In genomic region chr1:184266051-184266450, GRCm38 (mm10) we compare ENCODE assay signal across 8 mouse cellular contexts.
DNase-seq lines count a peak whose midpoint lies in the region; ATAC-seq lines count a peak whose summit lies in the region.

No protein-coding gene starts in this region.

- no peak overlapping the region for H3K4me3 ChIP-seq in neural tube, embryonic 15.5 days (replicated peaks)
- no peak overlapping the region for H3K4me3 ChIP-seq in intestine, embryonic 16.5 days (ENCODE audit: low read length)
- no peak overlapping the region for H3K4me3 ChIP-seq in limb, embryonic 11.5 days (ENCODE audit: low read depth, low read length)
- H3K4me3 ChIP-seq in neural tube, embryonic 11.5 days (ENCODE audit: low read depth, low read length), result no peak overlapping the region

- ATAC-seq in neural tube, embryonic 15.5 days (ENCODE audit: low FRiP score), result no peak
- 0 out of 2 replicates have a peak, but pooled peaks have one; percentile 15 for ATAC-seq in cerebellum, adult (ENCODE audit: insufficient number of reproducible peaks, low FRiP score, low TSS enrichment)
- peak; percentile 59; the same call in 1 of the 2 replicates for ATAC-seq in frontal cortex, adult (ENCODE audit: low TSS enrichment)
- peak; percentile 75 for ATAC-seq in intestine, embryonic 16.5 days
- no peak for ATAC-seq in limb, embryonic 11.5 days (ENCODE audit: insufficient number of reproducible peaks, low FRiP score, low TSS enrichment, low read depth)
- 0 out of 2 replicates have a peak, but pooled peaks have one; percentile 31 for ATAC-seq in neural tube, embryonic 11.5 days (ENCODE audit: insufficient read depth, low FRiP score, low TSS enrichment)

- no peak overlapping the region for H3K27ac ChIP-seq in neural tube, embryonic 15.5 days (replicated peaks)
- H3K27ac ChIP-seq in intestine, embryonic 16.5 days (ENCODE audit: low read length), result no peak overlapping the region
- H3K27ac ChIP-seq in limb, embryonic 11.5 days (replicated peaks; ENCODE audit: low read depth, low read length), result no peak overlapping the region
- H3K27ac ChIP-seq in neural tube, embryonic 11.5 days (ENCODE audit: low read depth, low read length), result no peak overlapping the region

- no peaks in the 10 kb centered on the region for H3K9me3 ChIP-seq in neural tube, embryonic 15.5 days (replicated peaks)
- no peaks in the 10 kb centered on the region for H3K9me3 ChIP-seq in intestine, embryonic 16.5 days (ENCODE audit: control insufficient read depth, low read length)
- H3K9me3 ChIP-seq in limb, embryonic 11.5 days (ENCODE audit: control insufficient read depth, low read length), result no peaks in the 10 kb centered on the region; the same call in 1 of the 2 replicates
- H3K9me3 ChIP-seq in neural tube, embryonic 11.5 days (ENCODE audit: control insufficient read depth, low read length), result no peaks in the 10 kb centered on the region

- peaks cover 4% of the 10 kb centered on the region; the same call in 1 of the 2 replicates for H3K27me3 ChIP-seq in neural tube, embryonic 15.5 days (replicated peaks)
- H3K27me3 ChIP-seq in intestine, embryonic 16.5 days (replicated peaks; ENCODE audit: control insufficient read depth, insufficient read depth, low read length), result no peaks in the 10 kb centered on the region
- H3K27me3 ChIP-seq in limb, embryonic 11.5 days (ENCODE audit: control insufficient read depth, insufficient read depth, low read length), result no peaks in the 10 kb centered on the region
- no peaks in the 10 kb centered on the region for H3K27me3 ChIP-seq in neural tube, embryonic 11.5 days (ENCODE audit: control insufficient read depth, insufficient read depth, low read length)

- 14% methylated on average over 8 of the region's 8 CpGs for WGBS in neural tube, embryonic 15.5 days
- 13% methylated on average over 8 of the region's 8 CpGs for WGBS in intestine, embryonic 16.5 days
- 16% methylated on average over 8 of the region's 8 CpGs for WGBS in limb, embryonic 11.5 days
- WGBS in neural tube, embryonic 11.5 days, result 17% methylated on average over 8 of the region's 8 CpGs

- H3K36me3 ChIP-seq in neural tube, embryonic 15.5 days, result no peaks in the 10 kb centered on the region
- H3K36me3 ChIP-seq in intestine, embryonic 16.5 days (ENCODE audit: control insufficient read depth, insufficient read depth, low read length), result no peaks in the 10 kb centered on the region
- no peaks in the 10 kb centered on the region for H3K36me3 ChIP-seq in limb, embryonic 11.5 days (ENCODE audit: control insufficient read depth, insufficient read depth, low read length)
- no peaks in the 10 kb centered on the region for H3K36me3 ChIP-seq in neural tube, embryonic 11.5 days (ENCODE audit: control insufficient read depth, insufficient read depth, low read length)

- peak; percentile 60 for DNase-seq in neural tube, embryonic 10.5 days (ENCODE audit: extremely low spot score, low spot score)
- DNase-seq in limb, embryonic 11.5 days (ENCODE audit: low spot score), result peak; percentile 76
- DNase-seq in neural tube, embryonic 11.5 days (ENCODE audit: low spot score), result peak; percentile 66
- peak; percentile 10 to 21 for DNase-seq in thymus, adult 18-20 months

- no peak overlapping the region; the same call in 1 of the 2 replicates for H3K4me2 ChIP-seq in neural tube, embryonic 15.5 days
- H3K4me2 ChIP-seq in intestine, embryonic 16.5 days (ENCODE audit: low read depth, low read length), result no peak overlapping the region
- peak overlapping the region; percentile 11; the same call in 1 of the 2 replicates for H3K4me2 ChIP-seq in limb, embryonic 11.5 days (ENCODE audit: low read depth, severe bottlenecking)
- no peak overlapping the region for H3K4me2 ChIP-seq in neural tube, embryonic 11.5 days (ENCODE audit: low read depth)

- H3K4me1 ChIP-seq in neural tube, embryonic 15.5 days, result peaks cover 5% of the 10 kb centered on the region; the same call in 1 of the 2 replicates
- no peaks in the 10 kb centered on the region for H3K4me1 ChIP-seq in intestine, embryonic 16.5 days (ENCODE audit: control insufficient read depth, insufficient read depth, low read length)
- H3K4me1 ChIP-seq in limb, embryonic 11.5 days (ENCODE audit: control insufficient read depth, insufficient read depth, low read length), result no peaks in the 10 kb centered on the region
- H3K4me1 ChIP-seq in neural tube, embryonic 11.5 days (ENCODE audit: control insufficient read depth, insufficient read depth, low read length), result no peaks in the 10 kb centered on the region

- H3K9ac ChIP-seq in neural tube, embryonic 15.5 days (replicated peaks), result no peak overlapping the region
- H3K9ac ChIP-seq in intestine, embryonic 16.5 days (ENCODE audit: low read depth, low read length), result no peak overlapping the region
- no peak overlapping the region for H3K9ac ChIP-seq in limb, embryonic 11.5 days (ENCODE audit: low read length)
- no peak overlapping the region for H3K9ac ChIP-seq in neural tube, embryonic 11.5 days (ENCODE audit: low read length)

Comparison
In these comparisons a context has a peak if more than half of its experiments do, and no peak if none do; other contexts are left out.
1. ATAC-seq: peak in cerebellum, adult (single experiment), frontal cortex, adult (single experiment), intestine, embryonic 16.5 days (single experiment) and neural tube, embryonic 11.5 days (single experiment); none in neural tube, embryonic 15.5 days (single experiment) and limb, embryonic 11.5 days (single experiment).
2. DNase-seq: peak in every context shown above with its lines; median percentile 76 in limb, embryonic 11.5 days; 66 in neural tube, embryonic 11.5 days; 60 in neural tube, embryonic 10.5 days; 16 in thymus, adult 18-20 months.